Mouse (Mus musculus) neural tube, embryonic 10.5 days (tissue): ENCODE measurements around the gene Rwdd3.

Source experiments
- DNase-seq: peaks from one replicate; pipeline ENCODE4 v3.0.0-alpha.2; 2017; ENCODE audit warnings: low spot score; ENCODE audit errors: extremely low spot score

Gene Rwdd3

DNA sequence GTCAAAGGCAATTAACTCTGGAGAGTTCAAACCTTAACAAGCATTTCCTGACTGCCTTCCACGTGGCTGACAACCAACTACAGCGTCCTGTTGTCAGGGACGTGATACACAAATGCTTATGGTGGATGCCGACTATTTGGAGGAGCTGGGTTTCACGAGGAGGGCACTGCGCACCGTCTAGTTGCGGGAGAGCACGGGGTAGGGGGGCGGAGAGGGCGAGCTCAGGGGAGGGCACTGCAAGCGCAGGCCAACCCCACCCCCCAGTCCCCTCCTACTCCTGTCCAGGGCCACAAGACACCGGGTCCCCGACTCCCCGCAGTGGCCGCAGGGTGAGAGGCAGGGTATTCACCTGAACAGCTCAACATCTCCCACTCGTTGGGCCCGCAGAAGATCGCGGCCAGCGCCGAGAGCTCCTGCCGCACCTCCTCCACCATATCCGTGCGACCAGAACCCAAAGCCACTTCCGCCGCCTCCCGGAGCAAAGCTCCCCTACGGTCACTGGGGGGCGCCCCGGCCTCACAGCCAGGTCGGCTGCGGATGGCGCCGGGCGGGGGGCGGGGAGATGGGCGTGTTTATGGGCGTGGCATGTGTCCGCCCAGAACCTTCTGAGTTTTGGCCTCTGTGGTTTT is at the start of gene Rwdd3:
Gene Rwdd3, minus strand, starts transcription at position 453 of the 629 bp plus-strand sequence.
- DNase-seq = peak; percentile 93

DNA sequence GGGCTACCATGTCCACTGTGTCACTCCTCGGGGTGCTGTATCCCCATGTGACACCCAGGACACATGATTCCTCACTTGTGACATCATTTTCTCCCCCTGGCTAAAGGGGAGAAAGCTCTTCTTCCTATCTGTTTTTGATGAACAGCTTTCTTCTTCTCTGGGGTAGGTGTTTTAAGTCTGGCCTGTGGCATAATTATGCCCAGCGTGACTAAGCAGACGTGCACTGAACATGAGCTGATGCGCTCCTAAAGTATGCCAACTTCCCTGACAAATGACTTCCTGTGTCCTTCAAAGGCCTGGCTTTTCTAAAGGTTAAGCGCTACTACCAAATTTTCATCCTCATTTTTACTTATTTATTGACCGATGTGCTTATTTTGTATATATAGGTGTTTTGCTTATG is 45.5 kb upstream of the Rwdd3 start:
- no peak for DNase-seq

DNA sequence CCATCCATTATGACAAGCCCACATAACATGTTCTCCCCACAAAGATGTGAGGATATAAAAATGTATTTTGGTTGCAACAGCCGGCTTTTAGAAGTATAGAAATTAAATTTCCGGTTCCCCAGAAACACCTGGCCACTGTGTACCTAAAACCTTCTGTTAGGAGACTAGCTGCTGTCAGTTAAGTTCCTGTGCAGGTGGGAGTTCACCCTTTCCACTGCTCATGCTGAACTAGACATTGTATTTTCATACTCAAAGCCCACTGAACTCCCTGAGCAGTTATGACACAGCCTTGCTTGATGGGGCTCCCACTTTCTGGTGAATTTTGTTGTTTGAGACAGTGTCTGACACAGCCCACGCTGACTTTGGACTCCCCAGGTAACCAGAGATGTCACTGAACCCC is 42.0 kb upstream of the Rwdd3 start:
- no peak for DNase-seq

GRCm38 (mm10) chr3:121212156-121212555 is 40.7 kb upstream of the Rwdd3 start:
- DNase-seq = no peak

GRCm38 (mm10) chr3:121208994-121209393 is 37.5 kb upstream of the Rwdd3 start:
- no peak for DNase-seq

- no peak for DNase-seq
These were observed 34.8 kb upstream of the Rwdd3 start for GRCm38 (mm10) chr3:121206202-121206882.

- no peak for DNase-seq
These were observed 31.1 kb upstream of the Rwdd3 start for GRCm38 (mm10) chr3:121202638-121203037.

- DNase-seq = no peak
These were observed 29.7 kb upstream of the Rwdd3 start for GRCm38 (mm10) chr3:121201012-121201747.

DNA sequence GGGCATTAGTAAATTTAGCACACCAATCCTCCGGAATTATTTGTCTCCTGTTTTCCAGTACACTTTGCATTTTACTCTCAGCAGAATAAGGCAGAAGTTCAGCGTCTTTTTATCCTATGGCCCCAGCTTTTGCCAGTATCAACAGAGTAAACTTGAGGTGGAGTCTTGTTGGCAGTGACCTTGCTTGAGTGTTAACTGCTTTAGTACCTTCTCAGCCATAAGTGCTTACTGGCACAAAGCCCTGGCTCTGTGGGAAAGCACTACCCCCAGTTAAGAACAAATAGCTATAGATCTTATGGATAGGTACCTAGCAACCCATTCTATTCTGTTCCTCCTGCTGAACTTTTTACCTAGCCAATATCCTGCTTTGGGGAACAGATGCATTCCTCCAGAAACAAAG is 17.7 kb upstream of the Rwdd3 start:
- DNase-seq = no peak

- no peak for DNase-seq
These were observed 16.0 kb upstream of the Rwdd3 start for GRCm38 (mm10) chr3:121187510-121187909.

- DNase-seq = no peak
These were observed 15.4 kb upstream of the Rwdd3 start for GRCm38 (mm10) chr3:121186925-121187324.

GRCm38 (mm10) chr3:121185197-121185596 is 13.7 kb upstream of the Rwdd3 start:
- no peak for DNase-seq

DNA sequence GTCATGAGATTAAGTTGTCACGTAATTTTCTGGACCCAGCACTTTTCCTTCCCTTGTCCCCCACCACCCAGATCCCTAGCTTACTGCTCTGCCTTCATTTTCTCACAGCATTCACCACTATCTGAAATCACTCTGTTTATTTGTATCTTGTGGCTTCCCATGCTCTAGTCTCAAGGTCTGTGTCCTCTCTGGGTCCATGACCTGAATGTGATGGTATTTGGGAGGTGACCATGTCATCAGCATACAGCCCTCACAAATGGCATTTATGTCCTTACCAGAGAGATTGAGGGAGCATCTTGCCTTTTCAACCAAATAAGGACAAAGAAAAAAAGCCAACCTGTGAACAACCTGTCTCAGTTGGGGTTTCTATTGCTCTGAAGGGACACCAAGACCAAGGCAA is 4.5 kb upstream of the Rwdd3 start:
- no peak for DNase-seq

- DNase-seq = no peak
These were observed 2.9 kb upstream of the Rwdd3 start for GRCm38 (mm10) chr3:121174248-121174945.

- DNase-seq = no peak
These were observed 1.2 kb upstream of the Rwdd3 start for GRCm38 (mm10) chr3:121172718-121173117.

DNA sequence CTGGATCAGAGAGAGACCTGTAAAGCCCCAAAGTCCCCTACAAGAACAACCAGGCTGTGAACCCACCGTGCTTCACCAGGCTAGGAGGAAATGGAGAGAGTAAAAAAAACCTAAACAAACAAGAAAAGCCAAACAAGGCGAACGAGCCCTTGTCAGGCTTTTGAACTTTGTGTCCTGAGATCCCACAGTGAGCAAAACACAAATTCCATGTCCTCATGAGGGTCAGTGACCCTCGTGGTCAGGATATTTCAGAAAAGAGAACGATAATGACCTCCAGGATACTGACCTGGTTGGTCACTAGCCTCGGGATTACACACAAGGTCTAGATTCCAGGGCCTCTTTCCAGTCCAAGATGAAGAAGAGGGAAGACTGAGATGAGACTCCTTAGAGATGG is 374 bp upstream of the Rwdd3 start:
- DNase-seq = no peak

GRCm38 (mm10) chr3:121170631-121171030 is 864 bp downstream of the Rwdd3 start:
- DNase-seq = no peak

GRCm38 (mm10) chr3:121169092-121169942 is 2.2 kb downstream of the Rwdd3 start:
- no peak for DNase-seq

- no peak for DNase-seq
These were observed 2.9 kb downstream of the Rwdd3 start for GRCm38 (mm10) chr3:121168581-121168980.

DNA sequence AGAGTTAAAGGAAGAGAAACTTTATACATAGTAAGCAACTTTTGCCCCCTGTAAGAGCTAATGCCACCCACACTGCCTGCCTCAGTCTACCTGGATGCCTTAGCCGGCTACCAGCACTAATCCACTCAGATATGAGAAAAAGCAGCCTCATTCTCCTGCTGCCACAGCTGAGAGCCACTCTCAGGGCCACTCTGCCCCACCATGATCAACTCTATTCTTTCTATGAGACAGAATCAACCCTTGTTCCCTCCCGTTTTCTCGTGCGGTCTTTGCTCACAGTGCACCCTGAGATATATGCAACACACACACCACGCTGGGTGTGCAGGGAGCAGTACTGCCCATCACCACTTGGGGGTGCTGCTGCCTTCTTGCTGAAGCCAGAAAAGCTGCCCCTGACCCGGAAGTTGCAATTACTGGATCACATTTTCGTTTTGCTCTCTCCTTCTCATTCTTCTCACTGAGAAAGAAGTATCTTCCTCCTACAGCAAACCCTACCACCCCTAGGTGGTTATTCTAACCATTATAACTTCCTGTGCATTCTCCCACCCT is 8.2 kb downstream of the Rwdd3 start:
- peak; percentile 64 for DNase-seq

DNA sequence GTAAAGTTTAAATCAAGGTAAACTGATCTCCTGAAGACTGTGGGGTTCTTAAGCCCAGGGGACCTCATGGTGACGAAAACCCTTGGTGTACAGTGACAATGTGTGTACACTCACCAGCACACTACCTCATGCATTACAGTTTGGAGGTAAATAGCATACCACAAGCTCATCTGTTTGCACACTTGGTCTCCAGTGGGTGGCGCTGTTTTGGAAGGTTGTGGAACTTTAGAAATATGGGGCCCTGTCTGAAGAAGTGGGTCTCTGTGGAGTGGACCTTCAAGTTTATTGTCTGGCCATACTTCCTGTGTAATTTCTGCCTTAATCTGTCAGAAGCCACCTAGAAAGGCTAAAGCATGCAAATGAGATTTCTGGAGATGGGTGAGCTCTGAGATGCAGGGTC is 9.8 kb downstream of the Rwdd3 start:
- DNase-seq = no peak
